Mouse (Mus musculus) midbrain, embryonic 15.5 days (tissue): ENCODE measurements around the gene Cand1. TPM values are rescaled to one million over a fixed set of nuclear protein-coding genes. Genes with fewer than 3 reads are reported as not detected.

Source experiments
- ATAC-seq: fragments of 200-750 bp; cut with Nextera tagmentation; replicated peaks from 2 replicates; pipeline ENCODE4 v1.8.0; 2017; ENCODE audit warnings: moderate TSS enrichment
- H3K27ac ChIP-seq: fragments of 300-500 bp; sonication (generic); 2 replicates; pipeline ENCODE4 v1.5.1; 2015; ENCODE audit warnings: mild to moderate bottlenecking, inconsistent platforms
- H3K27me3 ChIP-seq: fragments of 300-500 bp; sonication (generic); replicated peaks from 2 replicates; pipeline ENCODE4 v1.6.1; 2015; ENCODE audit warnings: inconsistent platforms
- H3K36me3 ChIP-seq: fragments of 300-500 bp; sonication (generic); replicated peaks from 2 replicates; pipeline ENCODE4 v1.6.1; 2015; ENCODE audit warnings: inconsistent platforms
- H3K4me1 ChIP-seq: fragments of 300-500 bp; sonication (generic); 2 replicates; pipeline ENCODE4 v1.6.1; 2015; ENCODE audit warnings: inconsistent platforms
- H3K4me2 ChIP-seq: fragments of 300-500 bp; sonication (generic); 2 replicates; pipeline ENCODE4 v1.6.1; 2015; ENCODE audit warnings: inconsistent platforms, mild to moderate bottlenecking, moderate library complexity
- H3K4me3 ChIP-seq: fragments of 300-500 bp; sonication (generic); 2 replicates; pipeline ENCODE4 v1.5.1; 2015; ENCODE audit warnings: mild to moderate bottlenecking, inconsistent platforms
- H3K9ac ChIP-seq: fragments of 300-500 bp; sonication (generic); 2 replicates; pipeline ENCODE4 v1.6.1; 2015; ENCODE audit warnings: mild to moderate bottlenecking, inconsistent platforms
- H3K9me3 ChIP-seq: fragments of 300-500 bp; sonication (generic); 2 replicates; pipeline ENCODE4 v1.6.1; 2016; ENCODE audit warnings: inconsistent platforms
- WGBS: fragments of 180-500 bp; shearing (Covaris S2); methylation state at CpG from one replicate; pipeline ENCODE4 v1.1.7; 2015; ENCODE audit warnings: mixed read lengths; 5-methylcytosine and 5-hydroxymethylcytosine counted together
- polyA plus RNA-seq: library from polyadenylated mRNA; unstranded; fragments of >200 nt; fragmentation: Nextera tagmentation; extraction: Ambion mirVana; gene quantifications from 2 replicates; pipeline ENCODE4 v1.2.1, GENCODE M21; 2015

Gene Cand1
- polyA plus RNA-seq, 1 experiment from 2014 or later: 47.2 TPM

DNA sequence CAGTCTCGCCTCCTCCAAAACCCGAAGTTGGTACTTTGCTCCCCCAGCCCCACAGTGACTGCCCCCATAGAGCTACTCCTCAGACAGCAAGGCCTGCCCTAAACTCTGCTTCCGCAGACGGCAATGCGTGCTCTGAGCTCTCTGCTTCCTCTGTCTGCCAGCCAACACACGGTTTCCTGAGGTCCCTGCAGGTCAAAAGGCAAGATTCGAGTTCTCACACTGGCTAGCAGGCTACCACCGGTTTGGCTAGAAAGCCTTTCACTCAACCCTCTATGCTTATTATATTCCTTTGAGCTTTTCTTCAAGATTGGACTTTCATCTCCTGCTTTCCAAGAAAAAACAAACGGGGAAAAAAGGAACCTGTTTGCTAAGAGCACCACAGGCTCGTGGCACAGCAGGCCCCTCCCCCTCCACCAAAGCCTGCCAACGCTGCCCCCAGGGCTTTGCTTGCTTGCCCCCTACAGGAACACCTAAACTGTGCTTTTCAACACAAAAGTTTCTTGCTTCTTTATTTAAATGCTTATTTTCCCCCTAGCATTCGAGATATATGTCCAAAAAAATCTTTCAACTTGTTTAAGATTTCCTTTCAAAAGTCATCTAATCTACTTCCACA lies 35.4 kb downstream of the Cand1 start:
- Histone ChIP-seq H3K4me1 (no peaks in the 10 kb centered on the region), H3K4me2 (no peak overlapping the region), H3K27ac (no peak overlapping the region), H3K36me3 (peaks cover 50% of the 10 kb centered on the region), H3K4me3 (no peak overlapping the region), H3K9me3 (no peaks in the 10 kb centered on the region), H3K27me3 (no peaks in the 10 kb centered on the region), H3K9ac (no peak overlapping the region)
- WGBS: 79% methylated on average over 12 of the region's 12 CpGs
- no peak for ATAC-seq

DNA sequence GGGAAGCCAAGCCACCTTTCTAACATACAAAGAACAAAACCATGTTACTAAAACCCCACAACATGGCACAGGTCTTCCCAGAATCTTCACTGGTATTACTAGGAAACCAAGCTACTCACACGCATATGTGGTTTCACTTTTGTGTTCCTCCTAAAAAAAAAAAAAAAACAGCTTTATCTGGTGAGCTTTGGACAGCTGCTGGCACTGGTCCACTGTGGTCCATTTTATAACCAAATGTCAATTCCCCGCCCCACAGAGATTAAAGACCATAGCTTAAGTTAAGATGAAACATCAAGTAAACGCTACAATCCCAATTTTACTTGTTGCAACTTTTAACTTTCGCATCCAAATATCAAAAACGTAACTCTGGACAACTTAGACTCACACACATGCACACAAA lies 40.0 kb downstream of the Cand1 start:
- H3K36me3 ChIP-seq: peaks cover 21% of the 10 kb centered on the region
- H3K27ac ChIP-seq: no peak overlapping the region
- no peaks in the 10 kb centered on the region for H3K9me3 ChIP-seq

DNA sequence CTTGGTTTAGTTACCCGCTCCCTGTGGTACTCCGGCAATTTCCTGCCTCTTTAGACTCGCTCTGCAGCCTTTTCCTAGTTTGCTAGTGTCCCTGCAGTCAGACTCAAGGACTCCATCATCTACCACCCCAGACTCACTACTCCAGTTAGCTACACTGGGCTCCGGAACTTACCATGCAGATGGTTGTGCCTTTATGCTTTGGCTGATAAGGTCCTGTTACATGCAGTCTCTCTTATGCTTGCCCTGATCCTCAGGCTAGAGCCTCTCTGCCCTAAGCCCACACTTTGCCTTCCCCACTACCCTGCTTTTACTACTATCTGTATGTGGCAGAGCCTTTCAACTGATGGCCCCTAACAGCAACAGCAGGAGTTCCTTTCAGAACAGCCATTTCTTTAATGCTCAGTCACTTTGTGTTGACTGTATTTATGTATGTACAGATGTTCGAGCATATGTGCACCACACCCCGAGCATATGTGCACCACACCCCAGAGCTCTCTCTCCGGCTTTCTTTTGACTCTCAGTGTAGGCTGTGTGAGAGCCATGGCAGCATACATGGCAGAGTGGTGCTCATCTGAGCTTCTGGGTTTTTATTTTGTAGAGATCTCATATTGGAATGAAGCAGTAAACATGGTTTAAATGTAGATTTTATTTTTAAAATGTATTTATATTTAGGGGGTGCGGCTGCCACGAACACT lies 41.5 kb downstream of the Cand1 start:
- no peaks in the 10 kb centered on the region for H3K9me3 ChIP-seq
- no peak overlapping the region for H3K4me3 ChIP-seq
- no peak overlapping the region for H3K4me2 ChIP-seq
- H3K9ac ChIP-seq: no peak overlapping the region
- no peak for ATAC-seq
- peaks cover 18% of the 10 kb centered on the region for H3K36me3 ChIP-seq
- H3K27me3 ChIP-seq: no peaks in the 10 kb centered on the region
- H3K4me1 ChIP-seq: no peaks in the 10 kb centered on the region
- H3K27ac ChIP-seq: no peak overlapping the region
- 94% methylated on average over 9 of the region's 9 CpGs for WGBS

More for the DNA sequence above, 40.0 kb downstream of the Cand1 start:
- H3K9ac ChIP-seq: no peak overlapping the region
- no peaks in the 10 kb centered on the region for H3K4me1 ChIP-seq
- no peak for ATAC-seq
- H3K27me3 ChIP-seq: no peaks in the 10 kb centered on the region
- H3K4me3 ChIP-seq: no peak overlapping the region
- no peak overlapping the region for H3K4me2 ChIP-seq
- 96% methylated on average over 5 of the region's 5 CpGs for WGBS

- Histone ChIP-seq H3K9ac (no peak overlapping the region), H3K27ac (no peak overlapping the region), H3K9me3 (no peaks in the 10 kb centered on the region), H3K4me3 (no peak overlapping the region), H3K4me2 (no peak overlapping the region), H3K4me1 (no peaks in the 10 kb centered on the region), H3K36me3 (peaks cover 14% of the 10 kb centered on the region), H3K27me3 (no peaks in the 10 kb centered on the region)
- 94% methylated on average over 13 of the region's 13 CpGs for WGBS
- no peak for ATAC-seq
Measured at GRCm38 (mm10) chr10:119197621-119198150, 42.2 kb downstream of the Cand1 start.

DNA sequence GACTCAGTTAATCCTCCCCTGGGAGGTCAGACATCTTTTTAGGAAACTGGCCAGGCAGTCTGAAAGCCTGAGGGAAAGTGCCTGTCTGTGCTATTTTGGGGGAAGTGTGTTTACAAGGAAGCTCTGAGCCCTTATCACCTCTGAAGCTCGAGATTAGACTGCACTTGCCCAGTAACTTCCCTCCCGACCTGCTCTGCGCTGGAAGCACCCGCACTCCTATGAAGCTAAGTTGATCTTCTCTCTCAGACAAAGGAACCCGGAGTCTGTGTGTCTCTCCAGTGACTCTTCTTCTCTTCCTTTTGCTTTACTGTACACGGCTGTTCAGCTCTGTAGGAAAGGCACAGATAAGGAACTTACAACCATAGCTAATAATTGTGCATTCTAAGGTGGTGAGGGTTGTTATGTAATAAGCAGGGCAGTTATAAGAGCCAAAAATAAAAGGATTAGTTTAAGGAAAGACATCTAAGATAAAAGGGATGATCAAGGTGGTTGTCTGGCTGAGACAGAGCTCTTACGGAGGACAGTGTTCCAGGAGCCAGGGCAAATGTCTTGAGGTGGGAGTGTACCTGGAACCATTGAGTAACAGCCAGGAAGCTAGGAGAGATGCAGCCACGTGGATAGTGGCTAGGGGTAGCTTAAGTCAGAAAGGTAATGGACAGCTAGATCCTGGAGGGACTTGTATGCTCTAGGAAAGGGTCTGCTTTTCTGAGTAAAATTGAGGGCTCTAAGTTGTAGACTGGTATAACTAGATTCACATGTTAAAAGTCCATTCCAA lies 47.1 kb downstream of the Cand1 start:
- Histone ChIP-seq H3K4me3 (no peak overlapping the region), H3K27me3 (no peaks in the 10 kb centered on the region), H3K27ac (no peak overlapping the region), H3K4me2 (no peak overlapping the region), H3K9ac (no peak overlapping the region), H3K4me1 (no peaks in the 10 kb centered on the region), H3K9me3 (no peaks in the 10 kb centered on the region), H3K36me3 (no peaks in the 10 kb centered on the region)
- 70% methylated on average over 8 of the region's 8 CpGs for WGBS
- ATAC-seq: no peak

DNA sequence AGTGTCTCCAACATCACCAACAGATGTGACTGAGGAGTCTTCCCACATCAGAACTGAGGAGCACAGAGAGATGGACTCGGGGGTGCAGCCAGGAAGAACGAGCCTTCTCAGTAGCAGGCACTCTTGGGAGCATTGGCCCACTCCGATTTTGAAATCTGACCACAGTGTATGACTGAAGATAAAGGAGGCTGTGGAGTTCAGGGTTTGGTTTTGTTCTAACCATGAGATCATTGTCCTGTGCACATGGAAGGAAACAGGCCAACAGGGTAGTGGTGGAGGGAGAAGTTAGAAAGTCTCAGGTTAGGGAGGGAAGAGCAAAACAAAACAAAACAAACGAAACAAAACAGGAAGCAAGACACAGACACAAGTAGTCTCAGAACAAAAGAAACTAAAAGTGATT lies 52.1 kb downstream of the Cand1 start:
- Histone ChIP-seq H3K9ac (no peak overlapping the region), H3K27ac (no peak overlapping the region), H3K4me1 (no peaks in the 10 kb centered on the region), H3K9me3 (no peaks in the 10 kb centered on the region), H3K4me3 (no peak overlapping the region), H3K27me3 (no peaks in the 10 kb centered on the region), H3K4me2 (no peak overlapping the region), H3K36me3 (no peaks in the 10 kb centered on the region)
- no peak for ATAC-seq
- WGBS: 79% methylated on average over 4 of the region's 4 CpGs

DNA sequence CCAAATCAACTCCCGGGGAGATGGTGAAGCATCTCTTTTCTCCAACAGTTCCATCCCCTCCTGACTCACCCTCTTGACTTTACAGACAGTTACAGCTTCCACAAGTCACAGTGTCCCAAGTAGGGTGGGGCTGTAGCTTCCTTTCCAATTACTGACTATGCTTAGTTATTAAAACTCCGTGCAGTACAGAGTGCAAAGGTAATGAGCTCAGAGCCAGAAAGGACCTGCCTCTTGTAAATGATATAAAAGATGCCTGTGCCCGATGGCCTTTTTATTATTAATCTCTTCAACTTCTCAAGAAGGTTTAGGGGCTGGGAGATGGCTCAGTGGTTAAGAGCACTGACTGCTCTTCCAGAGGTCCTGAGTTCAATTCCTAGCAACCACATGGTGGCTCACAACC lies 70.2 kb downstream of the Cand1 start:
- no peak for ATAC-seq
- 91% methylated on average over 3 of the region's 3 CpGs for WGBS

DNA sequence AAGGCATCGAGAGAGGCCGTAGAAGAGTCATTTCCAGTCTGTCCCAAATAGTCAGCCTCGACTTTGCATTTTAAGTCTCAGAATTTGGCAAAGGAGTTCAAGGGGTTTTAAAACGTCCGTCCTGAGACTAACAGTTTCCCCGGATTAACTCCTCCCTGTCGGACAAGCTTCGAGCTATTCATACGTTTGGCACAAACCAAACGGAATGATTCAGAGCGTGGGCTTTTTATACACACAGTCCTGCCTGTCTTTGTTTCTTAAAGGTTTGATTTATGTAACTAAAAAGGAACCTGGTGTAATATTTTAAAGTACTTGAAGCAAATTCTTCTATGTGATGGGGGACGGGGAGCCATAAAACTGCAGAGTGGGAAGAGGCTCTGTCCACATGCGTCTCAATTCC lies 70.6 kb downstream of the Cand1 start:
- H3K9me3 ChIP-seq: no peaks in the 10 kb centered on the region
- no peak overlapping the region for H3K27ac ChIP-seq

More for the DNA sequence above, 70.2 kb downstream of the Cand1 start:
- Histone ChIP-seq H3K4me1 (no peaks in the 10 kb centered on the region), H3K27me3 (no peaks in the 10 kb centered on the region), H3K9me3 (no peaks in the 10 kb centered on the region), H3K36me3 (no peaks in the 10 kb centered on the region), H3K9ac (no peak overlapping the region), H3K27ac (no peak overlapping the region), H3K4me3 (no peak overlapping the region), H3K4me2 (no peak overlapping the region)

DNA sequence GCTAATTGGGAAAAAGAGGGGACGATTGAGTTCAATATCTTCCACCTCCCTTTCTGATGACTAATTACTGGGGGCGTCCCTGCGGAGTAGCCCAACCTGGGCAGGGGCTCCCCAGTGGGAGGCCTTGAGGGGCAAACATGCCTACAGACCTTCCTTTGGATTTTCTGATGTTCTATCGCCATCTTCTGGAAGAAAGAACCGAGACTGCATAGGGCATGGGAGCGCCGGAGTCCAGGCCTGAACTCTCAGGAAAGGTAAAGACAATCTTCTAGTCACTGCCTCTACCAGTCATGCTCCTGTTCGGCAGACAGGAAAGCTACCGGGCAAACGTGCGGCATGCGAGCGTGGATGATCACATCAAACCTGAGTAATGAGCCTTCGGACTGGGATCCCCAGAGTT lies 71.1 kb downstream of the Cand1 start:
- no peaks in the 10 kb centered on the region for H3K36me3 ChIP-seq
- no peak overlapping the region for H3K4me3 ChIP-seq
- no peaks in the 10 kb centered on the region for H3K4me1 ChIP-seq
- H3K9me3 ChIP-seq: no peaks in the 10 kb centered on the region
- no peak overlapping the region for H3K9ac ChIP-seq
- no peak for ATAC-seq
- H3K27ac ChIP-seq: no peak overlapping the region
- 31% methylated on average over 14 of the region's 14 CpGs for WGBS
- no peak overlapping the region for H3K4me2 ChIP-seq
- no peaks in the 10 kb centered on the region for H3K27me3 ChIP-seq

More for the DNA sequence above, 70.6 kb downstream of the Cand1 start:
- ATAC-seq: no peak
- Histone ChIP-seq H3K27me3 (no peaks in the 10 kb centered on the region), H3K4me1 (no peaks in the 10 kb centered on the region), H3K9ac (no peak overlapping the region), H3K4me3 (no peak overlapping the region), H3K4me2 (no peak overlapping the region), H3K36me3 (no peaks in the 10 kb centered on the region)
- 72% methylated on average over 13 of the region's 13 CpGs for WGBS

DNA sequence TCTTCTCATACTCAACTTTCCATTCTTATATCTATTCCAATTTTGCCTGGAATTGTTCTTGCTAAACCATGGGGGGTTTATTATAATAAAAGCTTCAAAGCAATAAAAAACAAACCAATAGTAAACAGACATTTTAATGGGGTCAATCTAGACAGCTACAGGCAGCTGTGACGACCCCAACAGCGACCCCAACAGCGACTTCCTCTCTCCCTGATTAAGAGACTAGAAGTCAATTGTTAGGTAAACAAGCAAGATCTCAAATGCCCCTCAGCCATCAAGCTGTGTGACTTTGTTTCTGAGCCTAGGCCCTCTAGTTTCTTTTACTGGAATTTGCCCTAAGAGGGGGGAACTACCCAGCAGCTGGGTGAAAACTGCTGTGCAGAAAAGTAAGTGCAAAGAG lies 72.0 kb downstream of the Cand1 start:
- Histone ChIP-seq H3K27me3 (no peaks in the 10 kb centered on the region), H3K4me2 (no peak overlapping the region), H3K4me3 (no peak overlapping the region), H3K9me3 (no peaks in the 10 kb centered on the region), H3K27ac (no peak overlapping the region), H3K36me3 (no peaks in the 10 kb centered on the region), H3K9ac (no peak overlapping the region), H3K4me1 (no peaks in the 10 kb centered on the region)
- WGBS: 21% methylated on average over 3 of the region's 3 CpGs
- ATAC-seq: no peak

- Histone ChIP-seq H3K4me3 (no peak overlapping the region), H3K4me1 (no peaks in the 10 kb centered on the region), H3K27me3 (no peaks in the 10 kb centered on the region), H3K9me3 (no peaks in the 10 kb centered on the region), H3K27ac (no peak overlapping the region), H3K36me3 (no peaks in the 10 kb centered on the region), H3K9ac (no peak overlapping the region), H3K4me2 (no peak overlapping the region)
- 94% methylated on average over 10 of the region's 10 CpGs for WGBS
- ATAC-seq: no peak
Measured at GRCm38 (mm10) chr10:119165051-119165450, 74.8 kb downstream of the Cand1 start.

GRCm38 (mm10) chr10:119161820-119162382 lies 78.0 kb downstream of the Cand1 start:
- Histone ChIP-seq H3K4me3 (no peak overlapping the region), H3K27ac (no peak overlapping the region), H3K27me3 (no peaks in the 10 kb centered on the region), H3K9me3 (no peaks in the 10 kb centered on the region), H3K9ac (no peak overlapping the region), H3K36me3 (no peaks in the 10 kb centered on the region), H3K4me1 (no peaks in the 10 kb centered on the region), H3K4me2 (no peak overlapping the region)
- 57% methylated on average over 8 of the region's 8 CpGs for WGBS
- no peak for ATAC-seq
